Mouse (Mus musculus) ES-Bruce4 (cell line): ENCODE data around the gene Ccn1.

Source experiments
- CTCF ChIP-seq: IDR thresholded peaks from one replicate; pipeline ENCODE4 v1.8.1; 2011; ENCODE audit warnings: low read depth, low read length
- POLR2A ChIP-seq: IDR thresholded peaks from one replicate; pipeline ENCODE4 v1.8.1; 2011; ENCODE audit warnings: low read length; ENCODE audit not compliant: insufficient read depth

DNA sequence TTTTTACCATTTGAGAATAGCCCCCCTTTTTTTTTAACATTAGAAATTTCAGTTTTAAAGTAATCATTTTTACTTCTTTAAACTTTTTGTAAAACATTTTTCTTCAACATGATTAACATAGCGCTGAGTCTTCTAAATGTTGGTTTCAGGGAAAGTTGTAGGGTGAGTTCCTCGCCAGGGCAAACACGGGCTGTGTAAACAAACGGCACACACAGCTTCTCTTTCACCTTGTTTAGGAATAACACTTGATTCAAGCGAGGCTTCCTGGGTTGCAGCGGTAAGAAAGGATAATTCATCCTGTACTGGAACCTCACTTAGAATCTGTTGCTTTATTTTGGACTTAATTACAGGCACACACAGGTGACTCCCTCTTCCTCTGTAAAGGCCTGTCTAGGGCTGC, 48.4 kb downstream of the Ccn1 start:
- TF ChIP-seq CTCF (no peak), POLR2A (no peak)
